Mouse (Mus musculus) embryo, embryonic 10.5 days (tissue): ENCODE data around the gene Pign.

Experiments
- DNase-seq: peaks from one replicate; pipeline ENCODE4 v3.0.0-alpha.2; 2015; ENCODE audit warnings: low spot score

Gene Pign

GRCm38 (mm10) chr1:105663171-105663961 lies at the start of gene Pign, which contains the start of gene Relch:
TSS of gene Pign (minus strand) at chr1:105663677.
TSS of gene Relch (plus strand) at chr1:105663861.
- DNase-seq, result peak; percentile 100

GRCm38 (mm10) chr1:105712822-105713221 lies 49.3 kb upstream of the Pign start:
- DNase-seq, result no peak

- DNase-seq, result peak; percentile 54
Observed at GRCm38 (mm10) chr1:105711227-105711626, 47.8 kb upstream of the Pign start.

- DNase-seq, result no peak
Observed at GRCm38 (mm10) chr1:105709415-105709814, 45.9 kb upstream of the Pign start.

GRCm38 (mm10) chr1:105700984-105701530 lies 37.6 kb upstream of the Pign start:
- no peak for DNase-seq

GRCm38 (mm10) chr1:105695581-105695980 lies 32.1 kb upstream of the Pign start:
- no peak for DNase-seq

- no peak for DNase-seq
Observed at GRCm38 (mm10) chr1:105685501-105685900, 22.0 kb upstream of the Pign start.

GRCm38 (mm10) chr1:105680587-105680986 lies 17.1 kb upstream of the Pign start:
- DNase-seq, result peak; percentile 40

- no peak for DNase-seq
Observed at GRCm38 (mm10) chr1:105674763-105675162, 11.3 kb upstream of the Pign start.

GRCm38 (mm10) chr1:105669700-105670099 lies 6.2 kb upstream of the Pign start:
- no peak for DNase-seq

GRCm38 (mm10) chr1:105663962-105664812 lies 710 bp upstream of the Pign start:
- DNase-seq, result peak; percentile 44

- DNase-seq, result no peak
Observed at GRCm38 (mm10) chr1:105662820-105663170, 682 bp downstream of the Pign start.

- DNase-seq, result peak; percentile 78
Observed at GRCm38 (mm10) chr1:105660015-105660414, 3.5 kb downstream of the Pign start.

- no peak for DNase-seq
Observed at GRCm38 (mm10) chr1:105653981-105654380, 9.5 kb downstream of the Pign start.

GRCm38 (mm10) chr1:105650650-105651049 lies 12.8 kb downstream of the Pign start:
- DNase-seq, result no peak

GRCm38 (mm10) chr1:105644093-105644492 lies 19.4 kb downstream of the Pign start:
- DNase-seq, result no peak

GRCm38 (mm10) chr1:105630481-105630880 lies 33.0 kb downstream of the Pign start:
- DNase-seq, result peak; percentile 74

- no peak for DNase-seq
Observed at GRCm38 (mm10) chr1:105589673-105590072, 73.8 kb downstream of the Pign start.

- no peak for DNase-seq
Observed at GRCm38 (mm10) chr1:105588697-105589096, 74.8 kb downstream of the Pign start.

GRCm38 (mm10) chr1:105582800-105583199 lies 80.7 kb downstream of the Pign start:
- no peak for DNase-seq

- no peak for DNase-seq
Observed at GRCm38 (mm10) chr1:105580909-105581308, 82.6 kb downstream of the Pign start.

- no peak for DNase-seq
Observed at GRCm38 (mm10) chr1:105566051-105566450, 97.4 kb downstream of the Pign start.

- DNase-seq, result no peak
Observed at GRCm38 (mm10) chr1:105564289-105564688, 99.2 kb downstream of the Pign start.
